Mouse (Mus musculus) embryonic facial prominence, embryonic 14.5 days (tissue): ENCODE data around the gene Gtpbp10. TPM values are rescaled to one million over a fixed set of nuclear protein-coding genes. Genes with fewer than 3 reads are reported as not detected.

ENCODE experiments used
- ATAC-seq: fragments of 200-750 bp; cut with Nextera tagmentation; 2 replicates; pipeline ENCODE4 v1.8.0; 2017; ENCODE audit warnings: low read depth, moderate number of reproducible peaks, moderate TSS enrichment
- DNase-seq: peaks from one replicate; pipeline ENCODE4 v3.0.0-alpha.2; 2015; ENCODE audit warnings: low spot score
- H3K27ac ChIP-seq: fragments of 300-500 bp; sonication (generic); replicated peaks from 2 replicates; pipeline ENCODE4 v1.5.1; 2014; ENCODE audit warnings: low read depth, mild to moderate bottlenecking, low read length, moderate library complexity
- H3K27me3 ChIP-seq: fragments of 300-500 bp; sonication (generic); replicated peaks from 2 replicates; pipeline ENCODE4 v1.6.1; 2014; ENCODE audit warnings: low read length; ENCODE audit not compliant: control insufficient read depth, insufficient read depth
- H3K36me3 ChIP-seq: fragments of 300-500 bp; sonication (generic); 2 replicates; pipeline ENCODE4 v1.6.1; 2014; ENCODE audit warnings: low read length, mixed read lengths; ENCODE audit not compliant: control insufficient read depth, insufficient read depth
- H3K4me1 ChIP-seq: fragments of 300-500 bp; sonication (generic); 2 replicates; pipeline ENCODE4 v1.6.1; 2014; ENCODE audit warnings: antibody characterized with exemption, low read length; ENCODE audit not compliant: control insufficient read depth, insufficient read depth
- H3K4me2 ChIP-seq: fragments of 300-500 bp; sonication (generic); 2 replicates; pipeline ENCODE4 v1.6.1; 2014; ENCODE audit warnings: low read depth, mild to moderate bottlenecking, low read length, moderate library complexity, mixed read lengths
- H3K4me3 ChIP-seq: fragments of 300-500 bp; sonication (generic); 2 replicates; pipeline ENCODE4 v1.5.1; 2014; ENCODE audit warnings: low read depth, mild to moderate bottlenecking, low read length
- H3K9ac ChIP-seq: fragments of 300-500 bp; sonication (generic); 2 replicates; pipeline ENCODE4 v1.6.1; 2014; ENCODE audit warnings: low read depth, mild to moderate bottlenecking, low read length, moderate library complexity, mixed read lengths
- H3K9me3 ChIP-seq: fragments of 300-500 bp; sonication (generic); 2 replicates; pipeline ENCODE4 v1.6.1; 2016; ENCODE audit warnings: low read length; ENCODE audit not compliant: control insufficient read depth
- WGBS: fragments of 180-500 bp; shearing (Covaris S2); extraction: QIAGEN DNeasy Blood & Tissue Kit; methylation state at CpG from one replicate; pipeline ENCODE4 v1.1.7; 2014; 5-methylcytosine and 5-hydroxymethylcytosine counted together
- polyA plus RNA-seq: library from polyadenylated mRNA; unstranded; fragments of >200 nt; fragmentation: Nextera tagmentation; extraction: Ambion mirVana; gene quantifications from 2 replicates; pipeline ENCODE4 v1.2.1, GENCODE M21; 2014

Gtpbp10 gene
- polyA plus RNA-seq, 1 experiment from 2014 or later: 24.6 TPM

DNA sequence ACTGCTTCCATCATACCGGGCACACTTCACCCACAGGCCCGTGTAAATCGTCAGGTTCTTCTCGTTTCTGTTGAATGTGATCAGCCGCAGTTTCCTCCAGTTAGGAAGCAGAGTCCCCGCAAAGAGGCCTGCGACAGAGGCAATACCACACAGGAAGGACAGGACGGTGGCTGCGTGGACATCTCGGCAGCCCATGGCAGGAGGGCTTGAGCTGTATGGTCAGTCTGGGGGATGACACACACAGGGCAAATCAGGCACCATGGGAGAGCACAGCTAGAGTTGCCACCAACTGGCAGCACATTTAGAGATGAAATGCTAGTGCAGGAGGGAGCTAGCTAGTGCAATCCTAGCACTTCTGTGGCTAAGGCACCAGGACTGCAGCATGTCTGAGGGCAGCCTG lies 51.1 kb downstream of the Gtpbp10 start:
- H3K4me1 ChIP-seq: 0 out of 2 replicates have a peak, but pooled peaks cover 3% of the 10 kb centered on the region
- no peaks in the 10 kb centered on the region for H3K27me3 ChIP-seq
- peaks cover 35% of the 10 kb centered on the region for H3K36me3 ChIP-seq
- no peaks in the 10 kb centered on the region for H3K9me3 ChIP-seq
- no peak overlapping the region for H3K9ac ChIP-seq
- WGBS: 88% methylated on average over 6 of the region's 10 CpGs
- no peak overlapping the region for H3K27ac ChIP-seq
- no peak overlapping the region for H3K4me3 ChIP-seq
- H3K4me2 ChIP-seq: no peak overlapping the region
- no peak for DNase-seq
- no peak for ATAC-seq

DNA sequence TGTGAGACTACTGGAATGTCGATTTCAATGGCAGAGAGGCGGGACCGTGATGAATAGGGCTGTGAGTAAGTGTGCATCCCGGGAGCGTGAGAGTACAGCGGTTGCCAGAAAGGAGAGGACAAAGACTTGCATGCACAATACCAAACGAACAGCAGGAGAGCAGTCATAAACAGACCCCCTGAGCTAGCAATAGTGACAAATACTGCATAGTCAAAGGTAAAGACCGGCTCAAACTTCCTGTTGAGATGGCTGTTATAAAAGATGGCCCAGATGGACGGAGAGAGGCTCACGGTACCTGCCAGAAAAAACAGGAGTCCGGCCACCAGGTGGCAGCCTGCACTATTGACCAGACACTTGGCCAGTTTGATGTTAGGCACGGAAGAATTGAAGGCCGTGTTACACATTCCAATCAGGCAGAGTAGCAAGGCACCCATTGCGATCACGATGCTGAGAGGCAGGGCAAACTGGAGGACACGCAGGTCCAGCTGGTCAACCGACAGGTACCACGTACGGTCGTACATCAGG lies 51.6 kb downstream of the Gtpbp10 start:
- Histone ChIP-seq H3K27me3 (no peaks in the 10 kb centered on the region), H3K36me3 (peaks cover 35% of the 10 kb centered on the region), H3K4me2 (no peak overlapping the region), H3K9ac (no peak overlapping the region), H3K9me3 (no peaks in the 10 kb centered on the region), H3K27ac (no peak overlapping the region), H3K4me1 (0 out of 2 replicates have a peak, but pooled peaks cover 3% of the 10 kb centered on the region), H3K4me3 (no peak overlapping the region)
- ATAC-seq: peak; percentile 44; the same call in 1 of the 2 replicates
- peak; percentile 48 for DNase-seq
- WGBS: 58% methylated on average over 19 of the region's 20 CpGs

DNA sequence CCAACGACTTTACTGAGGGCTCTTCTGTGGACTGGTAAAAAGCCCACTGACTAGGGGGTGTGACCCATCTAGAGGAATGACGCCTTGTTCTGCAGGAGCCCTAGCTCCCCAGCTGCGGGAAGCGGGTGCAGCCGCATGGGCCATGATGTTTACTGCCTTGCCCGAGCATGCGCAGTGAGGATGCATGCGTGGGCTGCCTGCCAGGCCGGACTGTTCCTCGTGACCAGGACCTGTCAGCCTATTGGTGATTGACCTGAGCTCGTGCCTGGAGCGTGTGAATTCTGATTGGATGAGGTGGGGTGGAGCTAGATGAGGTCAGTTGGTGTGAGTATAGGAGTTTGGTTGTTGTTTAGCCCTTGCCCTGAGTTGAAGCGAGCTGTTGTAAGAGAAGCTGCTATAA lies 54.9 kb downstream of the Gtpbp10 start:
- no peak overlapping the region for H3K4me2 ChIP-seq
- no peak overlapping the region for H3K27ac ChIP-seq
- no peaks in the 10 kb centered on the region for H3K4me1 ChIP-seq
- WGBS: 90% methylated on average over 13 of the region's 13 CpGs
- H3K9me3 ChIP-seq: no peaks in the 10 kb centered on the region
- no peak for DNase-seq
- ATAC-seq: no peak
- no peak overlapping the region for H3K4me3 ChIP-seq
- no peaks in the 10 kb centered on the region for H3K27me3 ChIP-seq
- H3K9ac ChIP-seq: no peak overlapping the region
- peaks cover 31% of the 10 kb centered on the region; the same call in 1 of the 2 replicates for H3K36me3 ChIP-seq

DNA sequence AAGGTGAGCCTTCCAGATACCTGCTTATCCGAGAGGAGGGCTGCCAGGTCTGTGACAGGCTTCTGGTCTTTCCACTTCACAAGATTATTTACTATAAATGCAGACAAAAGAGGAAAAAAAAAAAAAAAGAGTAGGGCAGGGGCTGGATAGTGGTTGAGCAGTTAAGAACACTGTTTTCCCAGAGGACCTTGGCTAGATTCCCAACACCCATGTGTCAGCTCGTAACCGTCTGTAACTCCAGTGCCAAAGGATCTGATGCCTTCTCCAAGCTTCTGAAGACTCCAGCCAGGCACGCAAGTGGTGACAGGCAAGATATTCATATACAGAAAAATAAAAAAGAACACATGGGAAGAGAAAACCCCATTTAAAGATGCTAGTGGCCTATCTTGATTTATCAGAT lies 56.0 kb downstream of the Gtpbp10 start:
- Histone ChIP-seq H3K4me1 (no peaks in the 10 kb centered on the region), H3K27me3 (no peaks in the 10 kb centered on the region), H3K4me2 (no peak overlapping the region), H3K36me3 (peaks cover 31% of the 10 kb centered on the region; the same call in 1 of the 2 replicates), H3K27ac (no peak overlapping the region), H3K4me3 (no peak overlapping the region), H3K9me3 (no peaks in the 10 kb centered on the region), H3K9ac (no peak overlapping the region)
- 83% methylated on average over 4 of the region's 4 CpGs for WGBS
- ATAC-seq (no peak), DNase-seq (peak; percentile 27)

DNA sequence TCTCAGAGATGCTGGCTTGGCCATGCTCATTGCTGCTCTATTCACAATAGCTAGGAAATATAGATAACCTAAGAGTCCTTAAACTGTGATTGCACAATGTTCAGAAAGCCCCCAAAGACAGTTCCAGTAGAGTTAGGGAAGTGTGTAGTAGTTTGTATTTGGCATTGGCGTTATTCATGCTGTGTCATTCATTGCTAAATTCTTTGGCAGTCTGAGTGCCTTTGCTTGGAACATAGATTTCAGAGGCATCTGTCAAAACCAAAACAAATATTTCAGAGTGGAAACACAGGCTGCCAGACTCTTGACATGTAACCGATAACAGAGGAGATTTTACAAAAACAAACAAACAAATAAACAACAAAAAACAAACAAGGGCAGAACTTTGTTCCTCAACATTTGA lies 57.8 kb downstream of the Gtpbp10 start:
- Histone ChIP-seq H3K4me1 (no peaks in the 10 kb centered on the region), H3K36me3 (peaks cover 13% of the 10 kb centered on the region; the same call in 1 of the 2 replicates), H3K4me2 (no peak overlapping the region), H3K9me3 (no peaks in the 10 kb centered on the region), H3K9ac (no peak overlapping the region), H3K4me3 (no peak overlapping the region), H3K27ac (no peak overlapping the region), H3K27me3 (no peaks in the 10 kb centered on the region)
- ATAC-seq: no peak
- no peak for DNase-seq
- 74% methylated on average over 2 of the region's 2 CpGs for WGBS

DNA sequence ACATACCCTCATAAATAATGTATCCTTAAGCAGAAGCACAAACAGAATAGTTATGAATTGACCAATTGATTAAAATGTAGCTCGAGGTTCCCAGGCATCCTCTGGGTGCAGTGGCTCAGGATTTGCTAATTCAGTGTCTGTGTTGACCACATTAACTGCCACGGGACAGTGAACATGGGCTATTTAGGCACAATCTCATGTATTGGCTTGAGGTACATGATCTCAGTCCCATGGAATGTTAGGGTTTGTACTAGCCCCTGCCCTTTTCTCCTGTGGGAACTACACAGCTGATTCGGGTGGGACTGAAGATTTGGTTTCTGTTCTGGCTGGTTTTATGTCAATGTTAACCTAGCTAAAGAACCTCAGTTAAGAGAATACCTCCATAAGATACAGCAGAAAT lies 62.9 kb downstream of the Gtpbp10 start:
- no peak overlapping the region for H3K4me3 ChIP-seq
- H3K9me3 ChIP-seq: no peaks in the 10 kb centered on the region
- DNase-seq (no peak), ATAC-seq (no peak)
- H3K4me1 ChIP-seq: no peaks in the 10 kb centered on the region
- no peaks in the 10 kb centered on the region for H3K36me3 ChIP-seq
- no peak overlapping the region for H3K9ac ChIP-seq
- 61% methylated on average over 3 of the region's 3 CpGs for WGBS
- H3K4me2 ChIP-seq: no peak overlapping the region
- H3K27me3 ChIP-seq: no peaks in the 10 kb centered on the region
- H3K27ac ChIP-seq: no peak overlapping the region

DNA sequence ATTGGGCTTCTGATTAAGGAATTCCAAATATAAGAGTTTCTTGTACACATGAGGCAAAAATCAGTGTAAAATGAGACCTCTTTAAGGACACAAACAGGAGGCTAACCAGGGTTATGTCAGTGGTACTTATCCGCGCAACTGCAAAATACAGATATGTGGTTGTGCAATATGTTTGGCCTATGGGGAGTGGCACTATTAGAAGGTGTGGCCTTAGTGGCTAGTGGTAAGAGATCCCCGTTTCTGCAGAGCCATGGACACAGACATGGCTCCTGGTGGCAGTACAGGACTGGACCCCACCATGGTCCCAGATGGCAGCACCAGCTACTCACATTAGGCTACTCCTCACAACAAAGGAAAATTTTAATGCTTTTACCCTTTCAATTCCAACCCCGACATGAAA lies 64.3 kb downstream of the Gtpbp10 start:
- no peak overlapping the region for H3K4me3 ChIP-seq
- H3K36me3 ChIP-seq: no peaks in the 10 kb centered on the region
- WGBS: 86% methylated on average over 4 of the region's 4 CpGs
- H3K9me3 ChIP-seq: no peaks in the 10 kb centered on the region
- no peak overlapping the region for H3K27ac ChIP-seq
- H3K27me3 ChIP-seq: no peaks in the 10 kb centered on the region
- ATAC-seq (no peak), DNase-seq (no peak)
- H3K4me1 ChIP-seq: no peaks in the 10 kb centered on the region
- H3K4me2 ChIP-seq: no peak overlapping the region
- no peak overlapping the region for H3K9ac ChIP-seq

DNA sequence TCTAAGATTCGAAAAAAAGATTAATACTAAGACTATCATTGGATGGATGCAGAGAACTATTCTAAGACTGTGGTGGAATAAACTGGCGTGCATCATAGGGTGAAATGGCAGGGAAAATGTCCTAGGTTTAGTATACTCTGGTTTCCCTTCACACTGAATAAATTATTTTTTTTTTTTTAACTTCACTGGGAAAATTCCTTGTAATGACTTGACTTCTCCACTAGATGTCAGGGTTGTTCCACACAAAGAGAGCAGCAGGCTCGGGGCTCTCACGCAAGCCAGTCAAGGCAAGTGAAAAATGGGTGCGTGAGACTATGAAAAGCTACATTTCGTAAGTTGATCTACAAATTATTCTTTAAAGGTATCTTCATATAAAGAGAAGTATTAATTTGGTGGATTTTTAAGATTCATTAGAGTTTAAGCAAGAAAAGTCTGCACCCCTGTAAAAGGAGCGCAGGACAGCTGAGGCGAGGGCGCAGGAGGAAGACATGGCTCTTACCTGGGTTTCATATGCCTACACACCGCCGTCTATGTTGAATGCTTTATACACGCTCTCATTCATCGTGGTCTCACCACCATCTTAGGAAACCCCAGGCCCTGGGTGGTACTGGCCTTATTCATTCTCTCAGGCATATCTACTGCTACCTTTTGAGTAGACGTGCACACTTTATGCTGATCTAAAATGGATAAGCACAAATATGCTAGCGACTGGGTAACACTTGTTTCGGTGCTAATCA lies 64.9 kb downstream of the Gtpbp10 start:
- no peak for ATAC-seq
- DNase-seq: peak; percentile 71

DNA sequence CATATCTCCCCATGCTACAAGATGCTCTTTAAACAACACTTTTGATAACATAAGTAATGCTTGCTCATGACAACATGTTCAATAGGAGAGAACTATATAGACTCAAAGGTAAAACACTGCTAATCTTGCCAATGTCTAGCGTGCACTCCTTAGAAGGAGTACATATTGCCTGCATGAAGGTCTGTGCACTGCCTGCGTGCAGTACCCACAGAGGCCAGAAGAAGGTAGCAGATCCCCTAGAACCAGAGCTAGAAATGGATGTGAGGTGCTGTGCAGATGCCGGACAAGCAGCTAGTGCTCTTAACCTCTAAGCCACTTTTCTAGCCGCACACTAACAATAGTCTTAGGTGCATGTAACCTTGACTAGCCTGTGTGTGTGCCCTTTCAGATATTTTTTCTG lies 67.2 kb downstream of the Gtpbp10 start:
- no peak overlapping the region for H3K27ac ChIP-seq
- WGBS: 93% methylated on average over 4 of the region's 4 CpGs
- no peak overlapping the region for H3K9ac ChIP-seq
- no peaks in the 10 kb centered on the region for H3K27me3 ChIP-seq
- no peaks in the 10 kb centered on the region for H3K9me3 ChIP-seq
- ATAC-seq (no peak), DNase-seq (no peak)
- H3K4me3 ChIP-seq: no peak overlapping the region
- H3K4me2 ChIP-seq: no peak overlapping the region
- H3K4me1 ChIP-seq: no peaks in the 10 kb centered on the region
- H3K36me3 ChIP-seq: no peaks in the 10 kb centered on the region

More for the DNA sequence above, 64.9 kb downstream of the Gtpbp10 start:
- H3K4me3 ChIP-seq: no peak overlapping the region
- no peaks in the 10 kb centered on the region for H3K9me3 ChIP-seq
- H3K27ac ChIP-seq: no peak overlapping the region
- no peak overlapping the region for H3K9ac ChIP-seq
- no peaks in the 10 kb centered on the region for H3K27me3 ChIP-seq
- H3K36me3 ChIP-seq: no peaks in the 10 kb centered on the region
- H3K4me2 ChIP-seq: no peak overlapping the region
- 40% methylated on average over 16 of the region's 16 CpGs for WGBS
- H3K4me1 ChIP-seq: no peaks in the 10 kb centered on the region
